Mouse (Mus musculus): ENCODE measurements at regions not wholly inside any gene's neighbourhood (a gene's known extent, or its start where the extent isn't known, plus 50 kb on each side); places are given as distances from the start of the nearest gene placed in this dataset.

DNA sequence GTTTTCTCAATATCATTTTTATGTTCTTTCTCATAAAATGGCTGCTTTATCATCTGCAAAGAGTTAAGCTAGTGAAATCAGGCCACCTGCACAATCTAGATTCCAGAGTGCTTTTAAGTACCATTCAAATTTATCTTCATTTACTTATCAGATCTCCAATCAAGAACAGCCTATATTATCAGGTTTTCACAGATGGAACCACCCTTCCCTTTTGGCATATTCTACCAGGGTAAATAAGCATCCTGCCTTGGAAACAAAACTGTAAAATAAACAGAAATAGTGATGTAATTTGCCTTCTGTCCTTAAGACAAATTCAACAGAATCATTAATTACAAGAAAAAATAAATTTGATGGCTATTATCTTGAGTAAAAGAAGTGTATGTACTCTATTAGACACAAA, 55.2 kb upstream of the Arsj start:
- no peak for TF ChIP-seq EP300 (IDR thresholded peaks at IDR 0.05; ENCODE audit: low read depth)
- TF ChIP-seq CTCF (IDR thresholded peaks at IDR 0.05; ENCODE audit: low read depth), result no peak
